Mouse (Mus musculus): ENCODE measurements around the gene Dusp13. TPM values are rescaled to one million over a fixed set of nuclear protein-coding genes. Genes with fewer than 3 reads are reported as not detected.
A peak's percentile ranks its signal among the peaks of the same experiment; 100 is the strongest.

The Dusp13 gene
- polyA plus RNA-seq, 1 experiment from 2014 or later: not detected

DNA sequence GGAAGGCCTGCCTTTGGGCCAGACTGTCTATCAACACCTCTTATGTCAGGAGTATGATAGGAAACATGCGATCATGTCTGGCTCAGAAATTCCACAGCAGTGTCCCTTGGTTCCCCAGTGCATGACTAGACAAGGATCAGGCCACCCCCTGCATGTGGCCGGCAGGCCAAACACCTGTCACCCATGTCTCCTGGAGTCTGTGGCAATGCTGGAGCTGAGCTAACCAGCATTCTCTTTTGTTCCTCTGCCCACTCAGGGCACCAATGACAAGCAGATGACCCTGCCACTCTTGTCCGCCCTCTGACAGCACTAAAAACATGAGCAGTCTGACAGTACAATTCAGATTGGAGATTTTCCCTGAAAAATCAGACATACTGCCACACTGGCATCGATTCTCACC is 67.1 kb downstream of the Dusp13 start:
- no peaks in the 10 kb centered on the region for H3K9me3 ChIP-seq (replicated peaks)
- 78% methylated on average over 4 of the region's 4 CpGs for WGBS
- H3K4me3 ChIP-seq: no peak overlapping the region
- peaks cover 55% of the 10 kb centered on the region for H3K4me1 ChIP-seq
- H3K27ac ChIP-seq (replicated peaks): peak overlapping the region; percentile 35
- H3K27me3 ChIP-seq (ENCODE audit: low read depth, poor library complexity, severe bottlenecking): peaks cover 45% of the 10 kb centered on the region
- no peak for DNase-seq (ENCODE audit: low spot score)
- H3K36me3 ChIP-seq: no peaks in the 10 kb centered on the region

Other genes starting within 250 kb of the Dusp13 start
- not detected in 2 replicates for gene Dupd1, start 36.6 kb downstream of the Dusp13 start, polyA plus RNA-seq (2016; fragmentation: Nextera tagmentation; extraction: Ambion mirVana)
- 10.0 and 11.1 TPM in 2 replicates for gene Samd8, start 650 bp downstream of the Dusp13 start, polyA plus RNA-seq (2016; fragmentation: Nextera tagmentation; extraction: Ambion mirVana)
- 287 and 301 TPM in 2 replicates for gene Vdac2, start 74.1 kb upstream of the Dusp13 start, polyA plus RNA-seq (2016; fragmentation: Nextera tagmentation; extraction: Ambion mirVana)
- 13.9 and 16.4 TPM in 2 replicates for gene Comtd1, start 97.8 kb upstream of the Dusp13 start, polyA plus RNA-seq (2016; fragmentation: Nextera tagmentation; extraction: Ambion mirVana)
- gene Zfp503, start 238.4 kb upstream of the Dusp13 start, polyA plus RNA-seq (2016; fragmentation: Nextera tagmentation; extraction: Ambion mirVana): 11.2 and 13.0 TPM in 2 replicates